Mouse (Mus musculus) central nervous system, embryonic 11.5 days (tissue): ENCODE results near the gene Ap2a2. TPM values are rescaled to one million over a fixed set of nuclear protein-coding genes. Genes with fewer than 3 reads are reported as not detected.

Experiments used
- polyA plus RNA-seq: library from polyadenylated mRNA; depleted of rRNA; stranded (reverse); fragments of >200 nt; gene quantifications from 2 replicates; pipeline ENCODE4 v1.2.3, GENCODE M21; 2012; rRNA removed

The Ap2a2 gene
- polyA plus RNA-seq: 40.9 and 45.4 TPM in 2 replicates

GRCm38 (mm10) chr7:141561682-141562391, at the start of gene Ap2a2:
TSS of gene Ap2a2 (plus strand) at chr7:141562173.

GRCm38 (mm10) chr7:141539556-141540311, 22.2 kb upstream of the Ap2a2 start, which contains the start of gene Chid1:
TSS of gene Chid1 (minus strand) at chr7:141539857.

Other genes with a start within 250 kb of the Ap2a2 start
- gene Deaf1, start 234.5 kb upstream of the Ap2a2 start, polyA plus RNA-seq: 45.2 and 61.7 TPM in 2 replicates
- gene Tmem80, start 234.4 kb upstream of the Ap2a2 start, polyA plus RNA-seq: 44.9 and 57.3 TPM in 2 replicates
- 2.7 and 3.8 TPM in 2 replicates for gene Eps8l2, start 223.3 kb upstream of the Ap2a2 start, polyA plus RNA-seq
- 237 and 389 TPM in 2 replicates for gene Taldo1, start 170.0 kb upstream of the Ap2a2 start, polyA plus RNA-seq
- gene Gatd1, start 148.0 kb upstream of the Ap2a2 start, polyA plus RNA-seq: 36.6 and 60.3 TPM in 2 replicates
- gene Cend1, start 132.7 kb upstream of the Ap2a2 start, polyA plus RNA-seq: 6.8 and 9.0 TPM in 2 replicates
- gene Slc25a22, start 124.3 kb upstream of the Ap2a2 start, polyA plus RNA-seq: 61.2 and 68.0 TPM in 2 replicates
- 29.8 and 30.6 TPM in 2 replicates for gene Pidd1, start 118.1 kb upstream of the Ap2a2 start, polyA plus RNA-seq
- gene Rplp2, start 114.8 kb upstream of the Ap2a2 start, polyA plus RNA-seq: 1,440 and 4,284 TPM in 2 replicates
- gene Pnpla2, start 107.0 kb upstream of the Ap2a2 start, polyA plus RNA-seq: 10.3 and 13.7 TPM in 2 replicates
- 4.1 and 6.6 TPM in 2 replicates for gene Cracr2b, start 101.1 kb upstream of the Ap2a2 start, polyA plus RNA-seq
- 70.7 and 98.9 TPM in 2 replicates for gene Cd151, start 94.8 kb upstream of the Ap2a2 start, polyA plus RNA-seq
- 45.0 and 90.3 TPM in 2 replicates for gene Polr2l, start 87.0 kb upstream of the Ap2a2 start, polyA plus RNA-seq
- gene Tspan4, start 86.9 kb upstream of the Ap2a2 start, polyA plus RNA-seq: 19.9 and 31.4 TPM in 2 replicates
- 17.4 and 24.0 TPM in 2 replicates for gene Chid1, start 22.3 kb upstream of the Ap2a2 start, polyA plus RNA-seq
- 0.08 and 0.11 TPM in 2 replicates for gene Muc6, start 93.1 kb downstream of the Ap2a2 start, polyA plus RNA-seq
- gene Muc2, start 128.2 kb downstream of the Ap2a2 start, polyA plus RNA-seq: 0.52 and 1.3 TPM in 2 replicates
- gene Muc5ac, start 226.8 kb downstream of the Ap2a2 start, polyA plus RNA-seq: not detected in 2 replicates